Mouse (Mus musculus) liver, embryonic 14.5 days (tissue): Measurements from ENCODE around the gene Gm20661.

Experiments used
- CTCF ChIP-seq: IDR thresholded peaks from 2 replicates; pipeline ENCODE4 v1.5.1; 2016; ENCODE audit warnings: antibody characterized with exemption, low read depth, control low read depth
- EP300 ChIP-seq: IDR thresholded peaks from 2 replicates; pipeline ENCODE4 v1.6.1; 2016; ENCODE audit warnings: antibody characterized with exemption, low read depth

DNA sequence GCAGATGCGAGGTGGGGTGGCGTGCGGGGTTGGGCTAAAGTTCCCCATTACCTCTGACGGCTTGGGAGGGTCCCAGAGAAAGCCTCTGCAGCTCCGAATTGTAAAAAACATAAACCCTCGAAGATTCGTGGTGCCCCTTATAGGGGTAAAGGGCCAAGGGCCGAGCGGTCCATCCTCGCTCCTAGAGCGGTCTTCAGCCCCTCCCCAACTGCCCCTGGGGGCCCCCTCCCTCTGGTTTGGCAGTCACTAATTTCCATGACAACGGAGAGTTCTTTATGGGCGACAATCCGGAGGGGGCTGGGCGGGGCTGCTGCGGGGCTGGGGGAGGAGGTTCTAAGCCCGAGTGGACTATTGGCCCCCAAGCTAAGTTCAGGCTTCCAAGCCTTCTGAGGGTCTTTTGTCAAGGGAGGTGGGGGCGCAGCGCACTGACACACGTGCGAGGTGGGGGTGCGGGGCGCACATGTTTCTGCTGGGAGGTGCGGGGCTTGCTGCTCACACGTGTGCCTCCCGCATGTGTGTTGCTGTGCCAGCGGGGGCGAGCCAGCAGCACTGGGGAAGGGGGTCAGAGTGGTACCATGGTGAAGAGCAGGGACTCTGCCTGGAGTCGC, 46.5 kb upstream of the Gm20661 start:
- TF ChIP-seq CTCF (no peak), EP300 (no peak)
